Mouse (Mus musculus) retina, embryonic 14.5 days (tissue): ENCODE data around the gene Lrmda.

Experiments used
- DNase-seq: peaks from one replicate; pipeline ENCODE4 v3.0.0-alpha.2; 2015; ENCODE audit warnings: low spot score

Lrmda gene

GRCm38 (mm10) chr14:22719968-22720367 lies 700.5 kb downstream of the Lrmda start:
- no peak for DNase-seq

DNA sequence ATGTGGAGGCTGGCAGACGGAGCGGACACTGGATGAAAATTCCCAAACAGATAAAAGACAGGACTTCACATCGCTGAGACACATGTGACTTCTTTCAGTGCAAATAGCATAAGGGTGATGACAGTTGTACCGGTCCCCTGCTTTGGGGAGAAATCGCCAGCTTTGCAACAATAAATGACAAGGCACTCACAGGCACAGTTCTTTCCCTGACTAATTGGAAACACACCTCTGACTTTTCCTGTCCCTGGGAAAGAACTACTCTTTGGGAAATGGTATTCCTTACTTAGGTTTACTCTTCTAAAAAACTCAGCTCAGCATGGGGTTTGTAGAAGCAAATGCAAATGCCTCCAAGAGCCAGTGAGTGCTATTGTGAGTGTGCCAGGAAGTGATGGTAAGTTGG lies 702.3 kb downstream of the Lrmda start:
- DNase-seq = no peak

GRCm38 (mm10) chr14:22727548-22727947 lies 708.0 kb downstream of the Lrmda start:
- DNase-seq = no peak

- no peak for DNase-seq
Measured at GRCm38 (mm10) chr14:22728611-22729223, 709.2 kb downstream of the Lrmda start.

DNA sequence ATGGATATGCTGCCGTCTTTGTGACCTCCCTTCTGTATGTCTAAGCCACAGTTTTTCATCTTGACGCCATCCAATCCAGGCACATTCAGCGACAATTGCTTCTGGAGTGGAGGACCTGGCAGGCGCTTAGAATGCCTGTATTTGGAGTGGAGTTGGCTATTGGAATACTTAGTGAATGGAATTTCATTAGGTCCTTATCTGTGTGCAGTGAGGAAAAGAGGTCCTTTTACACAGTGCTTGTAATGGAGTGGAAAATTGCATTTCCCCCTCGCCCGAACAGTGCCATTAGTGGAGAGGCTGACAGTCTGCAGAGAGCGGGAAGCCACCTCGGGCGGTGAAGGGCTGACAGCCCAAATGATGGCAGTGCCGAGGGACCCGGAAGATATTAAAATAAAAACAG lies 719.1 kb downstream of the Lrmda start:
- peak; percentile 22 for DNase-seq

GRCm38 (mm10) chr14:22742527-22742926 lies 723.0 kb downstream of the Lrmda start:
- no peak for DNase-seq

DNA sequence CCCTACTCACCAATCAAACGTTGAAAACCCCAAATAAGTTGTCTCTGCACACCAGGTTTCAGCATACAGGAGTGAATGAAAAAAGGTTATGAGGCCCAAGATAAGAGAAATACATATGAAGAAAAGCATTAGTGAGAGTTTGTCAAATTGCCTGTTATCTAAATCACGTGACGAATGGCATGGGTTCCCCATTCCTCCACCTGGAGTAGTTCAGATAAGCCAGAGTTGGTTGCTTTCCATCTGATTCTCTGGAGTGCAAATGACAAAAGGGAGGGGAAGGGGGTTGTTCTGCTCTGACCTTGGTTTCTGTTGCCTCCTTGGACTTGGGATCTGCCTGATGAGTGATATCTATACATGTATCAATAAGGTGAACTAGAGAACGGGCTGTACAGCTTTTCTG lies 723.8 kb downstream of the Lrmda start:
- no peak for DNase-seq

GRCm38 (mm10) chr14:22744701-22745100 lies 725.2 kb downstream of the Lrmda start:
- no peak for DNase-seq

DNA sequence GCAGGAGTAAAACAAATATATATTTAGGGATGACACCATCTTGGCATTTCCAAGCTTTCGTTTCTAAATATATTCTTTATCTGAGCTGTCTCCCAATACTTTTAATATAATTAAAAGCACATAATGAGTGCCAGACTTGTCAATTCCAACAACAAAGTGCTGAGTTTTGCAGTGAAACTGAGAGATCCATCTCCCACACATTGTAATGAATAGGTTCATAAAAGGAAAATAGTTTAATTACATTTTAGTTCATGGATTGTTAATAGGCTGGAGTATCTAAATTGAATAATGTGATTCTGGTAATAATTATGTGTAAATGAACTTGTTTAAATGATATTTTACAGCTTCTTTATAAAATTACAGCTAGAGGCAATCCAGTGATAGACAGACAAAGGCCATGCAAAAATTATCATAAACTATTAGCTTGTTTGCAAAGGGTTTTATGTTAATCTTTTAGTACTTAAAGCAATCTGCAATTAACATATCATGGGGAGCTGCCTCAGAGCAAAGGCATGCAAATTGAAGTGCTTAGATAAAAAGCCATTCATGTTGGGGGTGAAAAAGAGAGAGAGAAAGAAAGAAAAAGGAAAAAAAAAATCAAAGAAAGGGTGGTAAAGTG lies 725.9 kb downstream of the Lrmda start:
- no peak for DNase-seq

GRCm38 (mm10) chr14:22745882-22746480 lies 726.5 kb downstream of the Lrmda start:
- peak; percentile 17 for DNase-seq

- no peak for DNase-seq
Measured at GRCm38 (mm10) chr14:22747816-22748215, 728.3 kb downstream of the Lrmda start.

DNA sequence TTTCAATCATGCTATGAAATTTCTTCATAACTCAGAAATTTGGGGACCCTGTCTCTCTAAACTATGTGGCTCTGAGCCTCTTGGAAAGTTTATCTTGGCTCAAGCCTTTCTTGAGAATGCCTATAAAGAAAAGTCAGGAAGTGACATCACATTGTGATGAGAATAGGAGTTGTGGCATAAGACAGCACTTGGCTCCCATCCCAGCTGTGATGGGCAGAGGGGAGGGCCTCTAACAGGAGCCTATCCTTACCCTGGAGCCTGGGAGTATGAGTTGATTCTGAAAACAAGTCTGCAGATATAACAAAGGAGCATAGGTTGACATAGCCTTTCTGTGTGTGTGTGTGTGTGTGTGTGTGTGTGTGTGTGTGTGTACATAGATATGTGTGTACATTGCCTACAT lies 730.9 kb downstream of the Lrmda start:
- no peak for DNase-seq

- DNase-seq = no peak
Measured at GRCm38 (mm10) chr14:22751290-22751689, 731.8 kb downstream of the Lrmda start.

DNA sequence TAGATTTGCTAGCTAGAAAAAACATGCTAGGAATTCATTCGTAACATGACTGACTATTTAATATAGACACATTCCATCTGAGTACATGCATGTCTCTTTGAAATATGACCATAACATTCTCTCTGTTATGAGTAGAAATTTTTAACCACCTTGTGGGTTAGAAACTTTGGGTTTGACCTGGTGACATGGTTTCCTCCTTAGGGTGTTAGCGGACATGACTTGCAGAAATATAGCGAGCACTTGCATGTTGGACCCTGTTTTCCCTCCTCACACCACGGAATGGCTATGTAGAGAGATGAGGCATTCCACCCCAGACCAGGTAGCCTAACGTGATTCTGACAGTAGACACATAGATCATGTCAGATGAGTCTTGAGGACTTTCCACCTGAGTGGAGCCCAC lies 735.1 kb downstream of the Lrmda start:
- DNase-seq = no peak

GRCm38 (mm10) chr14:22757493-22757892 lies 738.0 kb downstream of the Lrmda start:
- no peak for DNase-seq

DNA sequence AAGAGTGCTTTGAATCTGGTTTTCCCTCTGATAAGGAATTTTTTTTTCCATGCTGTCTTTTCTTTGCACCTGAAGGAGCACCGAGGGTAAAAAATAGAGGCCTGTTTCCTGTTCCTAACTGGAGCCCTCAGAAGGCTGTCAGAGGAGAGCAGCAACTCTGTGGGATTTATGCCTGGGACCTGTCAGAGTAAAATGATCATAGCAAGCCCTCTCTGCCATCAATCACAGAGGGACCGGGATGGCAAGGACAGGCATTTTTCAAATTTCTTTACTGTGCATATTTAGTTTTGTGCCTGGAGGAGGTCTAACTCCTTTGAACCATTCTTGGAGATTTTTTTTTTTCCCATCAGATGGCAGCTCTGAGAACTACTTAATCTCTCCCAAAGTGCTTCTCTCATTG lies 739.7 kb downstream of the Lrmda start:
- no peak for DNase-seq

DNA sequence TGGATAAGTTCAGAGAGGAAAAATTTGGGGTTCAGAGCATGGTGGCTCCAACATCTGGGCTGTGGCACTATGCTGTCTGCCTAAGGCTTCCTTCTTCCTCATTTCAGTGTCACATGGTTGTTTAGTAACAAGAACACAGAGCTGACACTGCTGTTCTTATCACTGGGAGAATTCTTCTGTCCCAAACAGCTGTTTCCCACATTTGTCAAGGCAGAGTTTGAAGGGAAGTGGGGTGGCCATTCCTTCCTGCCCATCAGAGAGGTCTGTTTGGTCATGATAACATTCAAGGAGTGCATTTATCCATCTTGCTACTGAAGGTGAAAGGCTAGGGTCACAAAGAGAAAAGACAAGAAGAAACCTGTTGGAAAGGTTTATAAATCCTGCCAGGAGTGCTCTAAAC lies 740.2 kb downstream of the Lrmda start:
- DNase-seq = no peak

DNA sequence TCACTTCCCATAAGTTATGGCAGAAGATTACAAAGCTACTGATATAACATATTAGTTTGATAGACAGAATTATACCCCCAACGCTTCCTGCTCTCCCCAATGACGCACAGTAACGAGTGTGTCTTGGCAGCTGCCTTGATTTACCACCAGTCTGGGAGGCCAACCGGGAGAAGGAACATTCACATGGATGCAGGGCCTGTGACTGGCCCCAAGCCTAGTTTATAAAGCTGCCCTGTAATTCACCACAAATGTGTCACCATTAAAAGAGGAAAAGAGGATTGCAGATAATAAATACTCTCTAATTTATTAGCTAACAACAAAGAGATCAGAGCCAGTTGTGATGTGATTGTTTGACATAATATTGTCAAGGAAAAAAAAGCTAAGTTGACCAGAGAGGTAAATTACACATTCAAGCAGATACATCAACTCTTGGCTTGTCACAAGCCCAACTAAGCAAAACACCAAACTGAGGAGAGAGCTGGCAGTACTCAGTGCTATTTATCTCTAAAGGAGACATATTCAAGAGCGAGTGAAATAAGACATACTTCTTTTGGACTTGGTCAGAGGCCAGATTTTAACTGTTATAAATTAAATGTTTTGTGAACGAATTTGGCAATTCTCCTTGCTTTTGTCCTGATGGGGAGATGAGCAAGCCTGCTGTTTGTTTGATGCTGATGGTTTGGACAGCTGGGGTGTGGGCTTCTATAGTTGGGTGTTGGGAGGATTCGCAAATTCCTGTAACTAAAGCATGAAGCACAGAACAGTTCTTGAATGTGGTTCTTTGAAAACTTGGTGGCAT lies 740.9 kb downstream of the Lrmda start:
- no peak for DNase-seq

DNA sequence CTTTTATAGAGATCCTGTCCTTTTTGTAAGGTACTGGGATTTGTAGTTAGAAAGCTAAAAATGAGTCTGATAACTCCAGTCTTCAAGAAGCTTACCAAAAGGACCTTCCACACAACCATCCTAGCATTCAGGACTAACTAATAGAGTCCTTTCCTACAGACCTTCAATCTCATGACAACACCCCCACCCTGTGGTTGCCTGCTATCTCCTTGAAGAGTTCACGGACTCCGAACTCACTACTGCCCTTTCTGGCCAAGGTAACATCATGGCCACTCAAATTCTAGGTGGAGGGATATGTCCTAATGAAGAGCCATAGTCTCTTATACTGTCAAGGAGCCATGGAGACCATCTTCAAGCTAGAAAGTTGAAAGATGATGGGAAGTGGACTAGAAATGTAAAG lies 762.2 kb downstream of the Lrmda start:
- DNase-seq = peak; percentile 17

GRCm38 (mm10) chr14:22782365-22782764 lies 762.9 kb downstream of the Lrmda start:
- DNase-seq = no peak

DNA sequence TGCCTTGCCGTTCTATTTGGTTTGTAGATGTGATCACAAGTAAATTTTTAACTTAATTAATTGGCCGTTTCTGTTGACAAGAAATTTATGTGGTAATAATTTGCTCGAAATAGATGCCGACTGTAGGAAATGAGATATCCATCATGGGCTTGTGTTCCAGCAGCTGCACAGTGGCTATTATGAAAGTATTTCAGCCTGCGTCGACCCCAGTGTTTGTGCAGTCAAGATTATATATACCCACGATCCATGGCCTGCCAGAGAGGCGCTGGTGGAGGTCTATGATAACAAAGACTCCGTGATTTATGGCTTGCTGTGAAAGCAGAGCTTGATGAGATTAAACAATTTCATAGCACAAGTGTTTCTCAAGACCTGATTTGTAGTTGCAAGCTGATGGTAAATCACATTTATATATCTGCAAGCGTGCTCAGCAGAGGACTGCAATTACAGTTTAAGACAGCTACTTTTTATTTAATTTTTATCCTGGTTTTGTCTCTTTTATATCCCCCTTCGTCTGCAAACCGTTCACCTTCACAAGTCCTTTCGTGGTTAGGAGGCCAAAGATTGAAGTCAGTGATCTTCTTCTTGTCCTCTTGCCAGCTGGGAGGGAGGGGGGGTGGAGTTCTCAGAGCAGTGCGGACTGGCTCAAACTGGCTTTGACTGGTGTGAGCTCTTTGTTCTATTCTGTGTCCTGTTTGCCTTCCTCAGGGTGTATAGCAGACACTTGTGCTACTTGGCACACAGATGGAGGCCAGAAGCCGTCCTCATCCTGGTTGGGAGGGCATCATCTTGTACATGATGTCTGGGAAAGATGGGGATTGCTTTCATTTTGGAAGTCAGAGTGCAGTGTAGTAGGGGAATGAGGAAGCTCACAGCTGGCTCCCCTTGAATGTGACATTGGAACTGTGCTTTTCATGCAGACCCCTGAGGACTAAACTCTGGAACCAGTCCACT lies 764.0 kb downstream of the Lrmda start:
- peak; percentile 20 for DNase-seq

GRCm38 (mm10) chr14:22800020-22800419 lies 780.5 kb downstream of the Lrmda start:
- DNase-seq = no peak
